Mouse (Mus musculus) embryonic fibroblast, embryonic 13.5 days (primary cell): ENCODE results near the gene Vkorc1.

Experiments used
- CTCF ChIP-seq: IDR thresholded peaks from 2 replicates; pipeline ENCODE4 v1.5.1; 2011; ENCODE audit warnings: mild to moderate bottlenecking, control low read depth, low read length, moderate library complexity, borderline replicate concordance; ENCODE audit not compliant: insufficient read depth
- POLR2A ChIP-seq: IDR thresholded peaks from 2 replicates; pipeline ENCODE4 v1.6.1; 2011; ENCODE audit warnings: low read depth, mild to moderate bottlenecking, control low read depth, low read length, moderate library complexity

DNA sequence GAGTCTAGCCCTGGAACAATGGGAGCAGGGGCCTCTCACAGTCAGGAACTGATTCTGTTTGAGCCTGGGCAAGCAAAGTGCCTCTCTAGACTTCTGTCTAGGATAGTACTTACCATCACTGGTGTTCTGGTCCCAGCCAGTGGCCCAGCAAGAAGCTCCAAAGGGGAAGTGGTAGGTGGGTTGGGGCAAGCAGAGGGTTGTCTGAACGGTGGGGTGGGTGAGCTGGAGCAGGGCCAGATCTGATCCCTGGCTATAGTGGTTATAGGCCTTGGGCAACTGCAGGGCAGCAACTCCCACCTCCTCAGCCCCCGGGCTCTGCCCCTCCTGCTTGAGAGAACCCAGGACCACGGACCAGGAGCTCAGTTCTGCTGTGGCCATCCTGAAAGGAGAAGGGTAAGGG, 6.6 kb downstream of the Vkorc1 start:
- TF ChIP-seq CTCF, result no peak
- TF ChIP-seq POLR2A, result no peak
